Mouse (Mus musculus): ENCODE results near the gene Cxcr6. TPM values are rescaled to one million over a fixed set of nuclear protein-coding genes. Genes with fewer than 3 reads are reported as not detected.

Gene Cxcr6
- polyA plus RNA-seq, 2 experiments, result 0.04 to 0.18 TPM

- Histone ChIP-seq H3K4me1 (replicated peaks; ENCODE audit: control insufficient read depth in 2 of 2, insufficient read depth in 2 of 2, low read length in 1 of 2) (peaks cover 31 to 32% of the 10 kb centered on the region in 2 experiments), H3K9ac (replicated peaks) (peak overlapping the region; percentile 27), H3K4me2 (ENCODE audit: low read depth) (peak overlapping the region; percentile 24), H3K9me3 (ENCODE audit: control insufficient read depth, low read length) (no peaks in the 10 kb centered on the region), H3K27ac (peak overlapping the region; percentile 63), H3K36me3 (replicated peaks; ENCODE audit: control insufficient read depth, insufficient read depth, low read depth) (peaks cover under 1% of the 10 kb centered on the region), H3K27me3 (ENCODE audit: control insufficient read depth, insufficient read depth, low read length) (no peaks in the 10 kb centered on the region), H3K4me3 (ENCODE audit: insufficient read depth in 1 of 2, low read depth in 2 of 2, low read length in 2 of 2) (no peak overlapping the region)
- ATAC-seq (ENCODE audit: insufficient read depth), result peak; percentile 51
- peak; percentile 30 to 57 (median 55) for DNase-seq (ENCODE audit: low read depth in 3 of 3, low spot score in 3 of 3)
- TF ChIP-seq CTCF (IDR thresholded peaks at IDR 0.05; ENCODE audit: low read depth), result peak; percentile 37
- TF ChIP-seq EP300 (IDR thresholded peaks at IDR 0.05; ENCODE audit: low read depth), result no peak
- WGBS (ENCODE audit: insufficient replicate concordance), result 18% methylated on average over 3 of the region's 3 CpGs
These were observed 38.8 kb downstream of the Cxcr6 start for GRCm38 (mm10) chr9:123845120-123845519.

- TF ChIP-seq CTCF (IDR thresholded peaks at IDR 0.05; ENCODE audit: low read depth) (no peak), EP300 (IDR thresholded peaks at IDR 0.05; ENCODE audit: low read depth) (peak; percentile 67)
- Histone ChIP-seq H3K4me2 (ENCODE audit: low read depth) (peak overlapping the region; percentile 8), H3K9ac (replicated peaks) (no peak overlapping the region), H3K27me3 (ENCODE audit: control insufficient read depth, insufficient read depth, low read length) (no peaks in the 10 kb centered on the region), H3K4me1 (replicated peaks; ENCODE audit: control insufficient read depth in 2 of 2, insufficient read depth in 2 of 2, low read length in 1 of 2) (peaks cover 38 to 41% of the 10 kb centered on the region in 2 experiments), H3K4me3 (ENCODE audit: insufficient read depth in 1 of 2, low read depth in 2 of 2, low read length in 2 of 2) (no peak overlapping the region), H3K36me3 (replicated peaks; ENCODE audit: control insufficient read depth, insufficient read depth, low read depth) (no peaks in the 10 kb centered on the region; the same call in 1 of the 2 replicates), H3K27ac (peak overlapping the region; percentile 0; the same call in 1 of the 2 replicates), H3K9me3 (ENCODE audit: control insufficient read depth, low read length) (no peaks in the 10 kb centered on the region)
- DNase-seq (ENCODE audit: low read depth in 3 of 3, low spot score in 3 of 3) (peak in 2 of 3 experiments; percentile 66 to 74), ATAC-seq (ENCODE audit: insufficient read depth) (peak; percentile 55)
- 16% methylated on average over 1 of the region's 1 CpGs for WGBS (ENCODE audit: insufficient replicate concordance)
These were observed 40.2 kb downstream of the Cxcr6 start for GRCm38 (mm10) chr9:123846490-123846889.

- H3K4me3 ChIP-seq (ENCODE audit: insufficient read depth in 1 of 2, low read depth in 2 of 2, low read length in 2 of 2), result peak overlapping the region in 1 of 2 experiments; percentile 97; a peak in 2 of 4 replicates
- H3K36me3 ChIP-seq (replicated peaks; ENCODE audit: control insufficient read depth, insufficient read depth, low read depth), result no peaks in the 10 kb centered on the region
- peaks cover 34 to 40% of the 10 kb centered on the region in 2 experiments for H3K4me1 ChIP-seq (replicated peaks; ENCODE audit: control insufficient read depth in 2 of 2, insufficient read depth in 2 of 2, low read length in 1 of 2)
- TF ChIP-seq EP300 (IDR thresholded peaks at IDR 0.05; ENCODE audit: low read depth) (no peak), CTCF (IDR thresholded peaks at IDR 0.05; ENCODE audit: low read depth) (no peak)
- ATAC-seq (ENCODE audit: insufficient read depth) (no peak), DNase-seq (ENCODE audit: low read depth in 3 of 3, low spot score in 3 of 3) (no peak)
- H3K9me3 ChIP-seq (ENCODE audit: control insufficient read depth, low read length), result no peaks in the 10 kb centered on the region
- H3K27ac ChIP-seq, result peak overlapping the region; percentile 22; the same call in 1 of the 2 replicates
- H3K9ac ChIP-seq (replicated peaks), result no peak overlapping the region
- no peaks in the 10 kb centered on the region for H3K27me3 ChIP-seq (ENCODE audit: control insufficient read depth, insufficient read depth, low read length)
- peak overlapping the region; percentile 83 for H3K4me2 ChIP-seq (ENCODE audit: low read depth)
- WGBS (ENCODE audit: insufficient replicate concordance), result 70% methylated on average over 2 of the region's 2 CpGs
These were observed 43.9 kb downstream of the Cxcr6 start for GRCm38 (mm10) chr9:123849976-123850695.

GRCm38 (mm10) chr9:123850705-123851061 is 44.4 kb downstream of the Cxcr6 start:
- DNase-seq (ENCODE audit: low read depth in 3 of 3, low spot score in 3 of 3), result peak in 1 of 3 experiments; percentile 25

GRCm38 (mm10) chr9:123851062-123851712 is 44.9 kb downstream of the Cxcr6 start:
- DNase-seq (ENCODE audit: low read depth in 3 of 3, low spot score in 3 of 3), result peak; percentile 38 to 53 (median 52)

More at GRCm38 (mm10) chr9:123850705-123851061, 44.4 kb downstream of the Cxcr6 start:
- no peak for ATAC-seq (ENCODE audit: insufficient read depth)
- Histone ChIP-seq H3K4me3 (ENCODE audit: insufficient read depth in 1 of 2, low read depth in 2 of 2, low read length in 2 of 2) (peak overlapping the region; percentile 72 to 97), H3K4me2 (ENCODE audit: low read depth) (peak overlapping the region; percentile 83), H3K27ac (peak overlapping the region; percentile 80), H3K27me3 (ENCODE audit: control insufficient read depth, insufficient read depth, low read length) (no peaks in the 10 kb centered on the region), H3K4me1 (replicated peaks; ENCODE audit: control insufficient read depth in 2 of 2, insufficient read depth in 2 of 2, low read length in 1 of 2) (peaks cover 29 to 34% of the 10 kb centered on the region in 2 experiments), H3K36me3 (replicated peaks; ENCODE audit: control insufficient read depth, insufficient read depth, low read depth) (no peaks in the 10 kb centered on the region), H3K9ac (replicated peaks) (peak overlapping the region; percentile 98), H3K9me3 (ENCODE audit: control insufficient read depth, low read length) (no peaks in the 10 kb centered on the region)
- TF ChIP-seq CTCF (IDR thresholded peaks at IDR 0.05; ENCODE audit: low read depth), result no peak
- 2% methylated on average over 2 of the region's 2 CpGs for WGBS (ENCODE audit: insufficient replicate concordance)

More at GRCm38 (mm10) chr9:123851062-123851712, 44.9 kb downstream of the Cxcr6 start:
- Histone ChIP-seq H3K36me3 (replicated peaks; ENCODE audit: control insufficient read depth, insufficient read depth, low read depth) (no peaks in the 10 kb centered on the region), H3K4me2 (ENCODE audit: low read depth) (peak overlapping the region; percentile 83), H3K4me1 (replicated peaks; ENCODE audit: control insufficient read depth in 2 of 2, insufficient read depth in 2 of 2, low read length in 1 of 2) (peaks cover 24 to 30% of the 10 kb centered on the region in 2 experiments), H3K27me3 (ENCODE audit: control insufficient read depth, insufficient read depth, low read length) (no peaks in the 10 kb centered on the region), H3K9ac (replicated peaks) (peak overlapping the region; percentile 98), H3K9me3 (ENCODE audit: control insufficient read depth, low read length) (no peaks in the 10 kb centered on the region), H3K4me3 (ENCODE audit: insufficient read depth in 1 of 2, low read depth in 2 of 2, low read length in 2 of 2) (peak overlapping the region; percentile 72 to 97), H3K27ac (peak overlapping the region; percentile 80)
- peak; percentile 54 for ATAC-seq (ENCODE audit: insufficient read depth)
- under 1% methylated on average over 27 of the region's 27 CpGs for WGBS (ENCODE audit: insufficient replicate concordance)
- TF ChIP-seq EP300 (IDR thresholded peaks at IDR 0.05; ENCODE audit: low read depth) (no peak), CTCF (IDR thresholded peaks at IDR 0.05; ENCODE audit: low read depth) (no peak; the same call in 1 of the 2 replicates)
